Mouse (Mus musculus) cerebellum, adult 9-11 months (tissue): ENCODE data around the gene Slit3.

ENCODE experiments used
- DNase-seq: peaks from one replicate; pipeline ENCODE4 v3.0.0; 2022

Slit3 gene

GRCm38 (mm10) chr11:35480146-35480545, 359.1 kb downstream of the Slit3 start:
- DNase-seq: no peak

- DNase-seq: no peak
Observed at GRCm38 (mm10) chr11:35481611-35482363, 360.8 kb downstream of the Slit3 start.

DNA sequence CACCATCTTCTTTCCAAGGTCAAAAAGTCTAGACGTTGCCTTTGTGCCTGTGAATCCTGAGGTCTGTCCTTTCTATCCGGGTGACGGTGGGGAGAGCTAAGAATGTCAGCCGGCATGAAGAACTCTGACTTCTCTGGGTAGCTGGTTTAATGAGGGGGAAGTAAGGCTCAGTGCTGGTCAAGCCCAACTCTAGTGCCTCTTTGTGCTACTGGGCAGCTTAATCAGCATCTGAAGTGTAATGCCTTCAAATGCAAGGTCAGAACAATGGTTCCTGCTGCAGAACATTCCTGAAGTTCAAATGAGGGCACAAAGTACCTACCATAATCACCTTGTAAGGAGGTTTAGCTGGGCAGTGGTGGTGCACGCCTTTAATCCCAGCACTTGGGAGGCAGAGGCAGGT, 366.9 kb downstream of the Slit3 start:
- no peak for DNase-seq

DNA sequence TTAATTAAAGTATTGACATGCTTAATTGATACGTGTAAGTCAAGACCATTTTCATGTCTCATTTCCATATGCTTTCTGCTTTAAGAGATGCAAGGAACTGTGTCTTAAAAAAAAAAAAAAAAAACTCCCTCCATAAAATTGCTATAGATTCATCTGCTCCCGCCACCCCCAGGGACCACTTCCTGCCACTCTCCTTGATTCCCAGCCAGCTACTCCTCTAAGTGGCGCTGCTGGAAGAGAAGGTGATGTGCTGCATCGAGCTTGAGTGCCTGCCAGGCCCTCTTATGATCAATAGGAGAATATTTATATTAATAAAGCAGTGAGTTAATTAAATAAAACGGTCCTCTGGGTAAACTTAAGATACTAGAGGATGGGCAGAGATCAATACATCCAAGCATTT, 370.7 kb downstream of the Slit3 start:
- no peak for DNase-seq

DNA sequence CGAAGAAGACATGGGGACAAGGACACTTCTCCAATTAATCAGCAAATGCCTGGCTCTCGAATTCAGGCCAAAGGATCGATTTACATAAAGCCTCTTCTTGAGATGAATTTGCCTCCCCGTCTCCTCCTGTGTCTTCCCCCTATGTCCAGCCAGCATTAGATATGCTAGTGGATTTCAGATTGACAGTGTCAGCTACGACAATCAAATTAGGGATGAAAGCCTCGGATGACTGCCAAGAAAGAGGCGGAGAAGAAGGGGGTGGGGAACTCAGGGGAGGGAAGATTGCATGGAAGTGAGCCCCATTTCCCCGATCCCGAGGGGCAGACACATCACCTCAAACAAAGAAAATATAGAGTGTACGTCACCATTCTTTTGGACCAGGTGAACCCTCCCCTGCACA, 375.9 kb downstream of the Slit3 start:
- DNase-seq: no peak

- DNase-seq: no peak
Observed at GRCm38 (mm10) chr11:35497961-35498360, 376.9 kb downstream of the Slit3 start.

GRCm38 (mm10) chr11:35502128-35502527, 381.1 kb downstream of the Slit3 start:
- no peak for DNase-seq

DNA sequence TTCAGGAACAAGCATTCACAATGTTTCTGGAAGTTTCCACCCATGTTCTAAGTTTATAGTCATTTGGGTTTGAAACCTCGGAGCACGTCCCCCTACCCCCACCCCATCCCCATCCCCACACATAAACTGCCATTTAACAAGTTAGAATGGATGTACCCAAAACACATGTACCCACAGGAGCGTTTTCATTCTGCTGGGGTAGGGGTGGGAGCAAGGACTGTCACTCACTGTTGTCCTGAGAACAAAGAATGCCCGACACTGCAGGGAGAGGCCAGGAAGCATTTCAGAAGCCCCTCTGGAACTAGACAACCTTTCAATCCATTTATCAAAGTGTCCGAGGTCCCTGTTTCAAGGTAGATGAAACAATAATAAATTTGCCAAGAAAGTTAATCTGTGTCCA, 383.0 kb downstream of the Slit3 start:
- DNase-seq: no peak

DNA sequence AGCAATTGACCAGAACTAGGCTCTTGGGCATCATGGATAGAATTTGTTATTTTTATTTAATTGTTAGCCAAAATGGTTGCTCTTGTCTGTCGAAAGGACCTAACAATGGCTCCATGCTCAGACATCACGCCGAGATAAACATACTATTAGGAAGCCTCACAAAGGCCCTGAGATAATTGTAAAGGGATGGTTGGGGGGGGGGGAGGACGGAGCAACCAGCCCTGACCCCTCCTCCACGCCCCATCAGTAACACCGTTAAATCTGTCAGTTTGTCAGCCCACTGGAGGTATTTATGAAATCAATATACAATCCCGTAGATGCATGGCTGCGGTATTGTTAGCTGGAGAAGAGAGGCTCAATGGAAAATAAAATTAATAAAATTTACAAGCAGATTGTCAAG, 383.9 kb downstream of the Slit3 start:
- no peak for DNase-seq

DNA sequence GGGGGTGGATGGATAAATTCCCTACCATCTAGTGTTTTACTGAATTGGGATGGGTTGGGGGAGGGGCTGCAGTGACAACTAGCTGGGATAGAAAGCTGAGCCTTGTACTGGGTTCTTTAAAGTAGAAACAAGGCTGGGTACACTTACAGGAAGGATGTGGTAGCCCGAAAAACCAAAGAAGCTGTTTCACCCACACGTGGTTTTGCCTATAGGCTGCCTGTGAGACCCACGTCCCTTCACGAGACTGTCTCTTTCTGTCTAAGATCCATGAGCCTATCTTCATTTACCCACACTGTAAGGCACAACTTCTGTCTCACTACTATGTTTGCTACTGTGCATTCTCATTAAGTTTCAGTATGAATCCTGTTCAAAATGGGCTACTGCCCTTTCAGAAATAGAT, 384.3 kb downstream of the Slit3 start:
- DNase-seq: no peak

DNA sequence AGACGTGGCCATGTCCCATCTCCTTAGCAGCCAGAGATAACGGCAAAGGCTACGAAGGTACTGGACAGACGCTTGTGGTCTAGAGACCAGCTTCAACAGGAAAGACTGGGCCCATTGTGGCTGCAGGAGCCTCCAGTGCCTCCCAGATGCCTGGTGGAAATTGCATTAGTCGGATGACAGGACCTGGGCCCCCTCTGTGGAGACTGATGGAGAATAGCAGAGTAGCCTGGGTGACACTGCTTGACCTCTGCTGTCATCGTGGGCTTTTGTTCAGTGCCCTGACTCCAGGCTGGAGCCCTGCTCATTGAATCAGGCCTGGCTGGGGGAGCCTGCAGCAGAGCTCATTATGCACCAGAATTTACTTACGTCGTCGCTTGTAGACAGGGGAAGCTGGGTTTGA, 384.8 kb downstream of the Slit3 start:
- DNase-seq: no peak

DNA sequence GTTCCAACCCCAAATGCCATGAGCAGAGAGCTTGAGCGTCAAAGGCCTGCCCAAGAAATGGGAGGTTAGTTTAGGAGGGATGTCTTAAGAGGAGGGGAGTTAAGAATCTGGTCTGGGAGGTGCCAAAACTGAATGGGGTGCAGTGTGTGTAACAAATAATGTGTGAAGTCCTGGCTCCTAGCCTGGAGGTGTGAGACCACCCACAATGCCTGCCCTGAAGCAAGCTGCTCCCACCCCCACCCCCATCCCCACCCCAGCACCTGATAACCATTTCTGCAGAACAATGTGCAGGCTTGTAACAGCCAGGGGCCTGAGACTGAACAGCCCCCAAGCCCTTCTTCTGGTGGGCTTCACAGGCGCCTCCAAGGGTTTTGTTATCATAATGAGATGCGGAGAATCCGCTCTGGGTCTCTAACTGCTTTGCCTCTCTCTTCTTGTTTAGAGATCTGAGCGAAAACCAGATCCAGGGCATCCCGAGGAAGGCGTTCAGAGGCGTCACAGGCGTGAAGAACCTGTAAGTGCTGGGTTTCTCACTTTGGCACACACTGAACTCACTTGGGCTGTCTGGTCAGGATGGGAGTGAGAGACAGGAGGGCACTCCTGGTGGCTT, 386.9 kb downstream of the Slit3 start:
- no peak for DNase-seq

DNA sequence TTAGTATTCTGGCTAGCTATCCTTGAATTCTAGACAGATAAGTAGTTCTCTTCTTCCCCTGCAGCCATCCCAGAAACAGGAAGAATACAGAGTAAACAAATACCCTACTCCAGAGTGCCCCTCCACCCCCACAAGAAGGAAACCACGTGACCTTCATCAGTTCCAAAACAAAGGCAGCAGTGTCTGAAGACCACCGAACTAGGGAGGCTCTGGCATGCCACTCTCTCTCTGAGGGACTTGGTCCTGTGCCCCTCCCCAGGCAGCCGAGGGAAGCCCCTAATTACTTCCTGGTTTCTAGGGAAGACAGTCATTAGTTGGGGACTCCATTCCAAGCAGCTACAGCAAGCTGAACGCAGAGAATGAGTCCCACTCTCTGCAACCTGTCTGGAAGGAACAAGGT, 391.7 kb downstream of the Slit3 start:
- no peak for DNase-seq

DNA sequence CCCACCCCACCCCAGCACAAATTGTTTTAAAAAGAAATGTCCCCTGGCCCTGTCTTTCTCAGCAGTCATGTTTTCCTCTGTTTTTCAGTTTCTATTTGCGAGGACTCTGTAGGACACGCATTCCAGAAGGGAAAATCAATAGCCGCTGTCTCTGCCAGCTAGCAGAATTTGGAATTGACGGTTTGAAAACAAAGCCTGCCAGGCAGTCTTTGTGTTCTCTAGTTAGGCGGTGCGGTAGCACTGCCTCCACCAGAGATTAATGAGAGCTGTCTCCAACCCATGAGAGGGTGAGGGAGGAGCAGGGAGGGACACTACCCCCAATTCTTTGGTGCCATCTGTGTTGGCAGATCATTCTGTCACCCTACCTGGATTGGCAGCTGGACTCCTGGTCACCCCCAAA, 392.3 kb downstream of the Slit3 start:
- no peak for DNase-seq

GRCm38 (mm10) chr11:35522802-35523452, 401.9 kb downstream of the Slit3 start:
- DNase-seq: no peak

DNA sequence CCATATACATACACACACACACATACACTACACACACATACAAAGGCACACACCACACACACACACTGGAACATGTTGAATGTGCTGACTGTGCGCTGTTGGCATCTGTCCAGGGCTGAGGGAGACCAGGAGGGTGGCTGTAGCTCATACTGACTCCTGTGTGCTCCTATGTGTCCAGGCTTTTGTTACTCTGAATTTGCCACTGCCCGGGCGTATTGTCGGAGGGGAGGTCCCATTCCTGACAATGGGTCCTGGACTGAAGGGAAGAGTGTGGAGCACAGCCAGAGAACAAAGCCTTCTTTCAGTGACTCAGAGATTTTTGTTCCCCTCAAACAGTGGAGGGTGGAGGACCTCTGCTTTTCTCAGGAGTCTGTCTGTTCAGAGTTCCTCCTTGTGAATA, 402.7 kb downstream of the Slit3 start:
- DNase-seq: no peak

DNA sequence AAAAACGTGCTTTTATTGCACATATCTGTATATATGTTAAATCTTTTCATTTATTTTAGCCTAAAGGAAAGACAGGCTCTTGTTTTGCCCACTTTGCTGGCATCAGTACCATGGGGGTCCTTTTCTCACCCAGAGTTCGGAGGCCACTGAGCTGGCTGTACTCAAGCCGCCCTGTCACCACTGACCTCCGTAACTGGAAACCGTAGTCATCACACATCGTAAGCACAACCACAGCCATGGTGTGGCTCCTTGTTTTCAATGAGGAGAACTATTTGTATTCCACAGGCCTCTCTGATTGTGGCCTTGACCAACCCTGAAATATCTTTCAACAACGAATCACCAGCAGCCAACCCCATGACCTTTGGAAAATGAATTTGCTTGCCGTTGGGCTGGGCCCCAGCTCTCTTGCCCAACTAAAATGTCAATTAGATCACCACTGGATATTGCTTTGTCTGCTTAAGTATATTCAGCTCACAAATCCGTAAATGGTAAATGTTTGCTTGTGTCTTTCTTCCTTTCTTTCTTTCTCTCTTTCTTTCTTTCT, 405.3 kb downstream of the Slit3 start:
- no peak for DNase-seq

DNA sequence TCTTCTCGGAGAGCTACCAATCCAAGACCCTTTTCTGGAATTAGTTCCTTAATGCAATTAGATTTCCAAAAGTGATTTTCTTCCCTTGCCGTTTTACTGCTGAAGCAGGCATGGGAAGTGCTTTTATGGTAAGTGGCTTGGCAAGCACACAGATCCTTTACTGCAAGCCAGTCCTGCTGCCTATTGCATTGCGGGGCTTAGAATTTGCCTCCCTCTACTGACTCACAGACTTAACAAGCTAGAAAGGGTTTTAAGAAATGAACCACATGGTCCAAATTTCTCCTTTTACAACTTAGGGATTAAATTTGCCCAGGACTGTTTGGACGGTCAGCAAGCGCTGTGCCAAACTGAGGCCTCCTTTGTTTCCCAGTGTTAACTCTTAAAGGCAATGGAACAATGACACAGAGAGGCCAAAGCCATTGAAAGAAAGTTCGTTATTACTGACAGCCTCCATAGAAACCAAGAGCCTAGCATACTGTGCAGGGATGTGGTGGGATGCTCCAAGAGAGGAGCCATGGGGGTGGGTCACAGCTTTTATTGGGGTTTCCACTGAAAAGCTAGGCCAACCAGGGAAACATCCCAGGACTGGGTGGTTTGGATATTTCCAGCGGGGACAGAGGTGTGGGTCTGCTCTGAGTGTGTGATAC, 406.9 kb downstream of the Slit3 start:
- DNase-seq: no peak

- no peak for DNase-seq
Observed at GRCm38 (mm10) chr11:35535027-35535426, 414.0 kb downstream of the Slit3 start.

DNA sequence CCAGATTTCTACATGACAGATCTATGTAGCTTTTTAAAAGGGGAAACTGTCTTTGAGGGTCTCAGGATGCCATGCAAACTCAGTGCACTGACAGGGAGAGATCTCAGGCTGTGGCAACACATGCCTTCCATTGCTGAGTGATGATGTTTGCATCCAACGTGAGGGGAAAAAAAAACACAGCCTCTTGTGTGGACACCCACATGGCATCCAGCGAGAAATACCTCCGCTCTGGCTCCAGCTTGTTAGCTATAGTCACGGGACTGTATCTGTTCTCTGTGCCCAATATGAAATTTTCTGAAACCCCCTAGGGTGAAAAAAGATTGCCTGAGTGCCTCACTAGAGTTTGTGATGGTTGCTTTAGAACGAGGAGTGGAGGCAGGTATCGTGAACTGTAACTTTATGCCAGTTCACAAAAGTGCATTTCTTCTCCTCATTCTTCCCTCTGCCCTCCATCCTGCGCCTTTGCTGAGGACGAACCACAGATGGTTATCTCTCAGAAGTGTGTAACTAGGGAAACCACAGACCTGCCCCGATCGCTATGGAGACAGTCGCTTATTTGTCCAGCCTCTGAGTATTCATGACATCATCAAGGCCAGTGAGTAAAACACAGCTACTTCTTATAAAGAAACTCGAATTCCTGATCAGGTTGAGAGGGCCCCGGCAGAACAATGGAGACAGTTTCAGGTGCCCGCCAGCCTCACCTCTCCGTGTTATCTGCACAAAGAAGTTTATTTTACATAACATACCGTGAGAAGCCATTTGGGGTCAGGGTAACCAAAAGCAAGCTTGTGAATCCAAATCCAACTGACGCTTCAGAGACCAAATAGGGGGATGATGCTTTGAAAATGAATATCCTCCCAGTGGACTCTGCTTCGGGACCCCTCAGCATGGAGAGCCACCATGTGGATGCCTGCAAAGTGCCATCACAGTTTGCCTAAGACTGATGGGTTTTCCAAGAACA, 416.4 kb downstream of the Slit3 start:
- DNase-seq: no peak

DNA sequence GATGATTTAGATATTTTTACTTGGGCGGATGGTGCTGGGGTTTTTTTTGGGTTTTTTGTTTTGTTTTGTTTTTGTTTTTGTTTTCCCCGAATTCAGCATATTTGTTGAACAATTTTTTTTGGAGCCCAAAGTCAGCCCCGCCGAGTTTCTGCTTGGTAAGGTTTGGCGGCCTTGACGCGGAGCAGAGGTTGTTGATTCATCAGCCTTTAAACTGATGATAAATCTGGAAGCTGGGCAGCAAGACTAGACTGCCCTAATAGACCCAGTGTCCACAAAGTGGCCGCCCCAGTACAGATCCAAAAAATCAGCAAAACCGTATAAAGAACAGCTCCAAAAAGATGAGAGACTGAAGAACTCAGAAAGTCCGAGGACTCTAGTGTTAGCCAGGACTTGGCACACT, 421.7 kb downstream of the Slit3 start:
- no peak for DNase-seq
